Comparison of ENCODE assay signal across 10 mouse cellular contexts in the genomic region with DNA sequence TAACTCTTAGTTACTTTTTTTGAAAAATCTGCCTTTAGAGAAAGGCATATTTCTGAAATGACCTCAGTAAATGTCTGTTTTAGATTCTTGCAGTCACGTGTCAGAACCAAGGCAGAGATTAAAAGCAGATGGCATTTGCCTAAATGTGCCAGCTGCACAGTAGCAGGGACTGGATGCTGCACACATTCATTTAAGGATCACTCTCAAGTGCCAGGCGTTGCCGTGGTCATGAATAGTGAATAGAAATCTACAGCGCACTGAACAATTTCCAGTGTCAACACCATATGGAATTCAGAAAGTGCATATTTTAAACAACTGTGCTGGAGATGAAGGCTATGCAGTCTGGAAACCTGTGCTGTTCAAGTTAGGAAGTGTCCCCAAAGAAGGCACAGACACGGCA.
DNase-seq lines count a peak whose midpoint lies in the region; ATAC-seq lines count a peak whose summit lies in the region.
"Had no signal": no experiment of that assay in that cellular context is flagged by ENCODE, and none has a peak within 500 bp of the region (broad histone marks: within the 10 kb centered on the region; RNA-seq: fewer than 3 reads in every experiment).

No protein-coding gene starts in this region.

- no peak overlapping the region for H3K27ac ChIP-seq in embryonic facial prominence, embryonic 10.5 days (replicated peaks)
- H3K27ac ChIP-seq: liver, embryonic 13.5 days had no signal

- peak; percentile 59 to 81 for DNase-seq in layer of hippocampus, adult 18-20 months (ENCODE audit: low spot score in 2 of 2)
- no peak for DNase-seq in layer of hippocampus, postnatal 10 days (ENCODE audit: low spot score in 2 of 2)
- peak; percentile 38 for DNase-seq in embryonic facial prominence, embryonic 10.5 days (ENCODE audit: low spot score)
- DNase-seq in forelimb bud, embryonic 11.5 days (ENCODE audit: low read depth, low spot score): peak; percentile 45
- DNase-seq in left cerebral cortex, postnatal 4 days: peak; percentile 18
- DNase-seq in thymus, adult 18-20 months: no peak
- no peak for DNase-seq in ovary, postnatal 14 days (ENCODE audit: low spot score)
- DNase-seq: liver, embryonic 13.5 days had no signal

- peaks cover 6% of the 10 kb centered on the region; the same call in 1 of the 2 replicates for H3K4me1 ChIP-seq in embryonic facial prominence, embryonic 10.5 days

- H3K27me3 ChIP-seq in embryonic facial prominence, embryonic 10.5 days (replicated peaks; ENCODE audit: low read depth, poor library complexity, severe bottlenecking): no peaks in the 10 kb centered on the region
- H3K27me3 ChIP-seq: liver, embryonic 13.5 days had no signal

- peaks cover 20% of the 10 kb centered on the region for H3K36me3 ChIP-seq in embryonic facial prominence, embryonic 10.5 days (replicated peaks)

- ATAC-seq in erythroblast, adult 5-6 weeks (replicated peaks; ENCODE audit: low FRiP score, poor library complexity, severe bottlenecking): no peak
- ATAC-seq: intestine, embryonic 16.5 days had no signal

- no peaks in the 10 kb centered on the region for H3K9me3 ChIP-seq in embryonic facial prominence, embryonic 10.5 days
- H3K9me3 ChIP-seq: liver, embryonic 13.5 days had no signal

- WGBS in embryonic facial prominence, embryonic 10.5 days: 63% methylated on average over 5 of the region's 5 CpGs

- no peak overlapping the region for H3K4me3 ChIP-seq in embryonic facial prominence, embryonic 10.5 days
- H3K4me3 ChIP-seq: liver, embryonic 13.5 days had no signal

- intact Hi-C loops in left cerebral cortex, postnatal 4 days (cut with DNase I): no loop called here

Comparison
In these comparisons a context has a peak if more than half of its experiments do, and no peak if none do; other contexts are left out.
1. DNase-seq: peak in layer of hippocampus, adult 18-20 months (2 of 2), embryonic facial prominence, embryonic 10.5 days (single experiment), forelimb bud, embryonic 11.5 days (single experiment) and left cerebral cortex, postnatal 4 days (single experiment); none in layer of hippocampus, postnatal 10 days (0 of 2), thymus, adult 18-20 months (0 of 2) and ovary, postnatal 14 days (single experiment).